Mouse (Mus musculus) ES-CJ7 (cell line): ENCODE data around the gene Lcn3.
"Not testable (repeated sequence)": the region's sequence is repeated elsewhere in the genome, so short reads cannot be mapped to it uniquely, and the experiment has no call there.

Experiments
- DNase-seq: peaks from one replicate; pipeline ENCODE4 v3.0.0; 2011; ENCODE audit warnings: low read depth, low spot score

Lcn3 gene

GRCm38 (mm10) chr2:25765269-25765668 lies at the start of gene Lcn3:
Gene Lcn3 (plus strand): TSS chr2:25765569.
- no peak for DNase-seq

GRCm38 (mm10) chr2:25717222-25717621 lies 48.1 kb upstream of the Lcn3 start:
- DNase-seq = no peak

GRCm38 (mm10) chr2:25733199-25733930 lies 32.0 kb upstream of the Lcn3 start:
- DNase-seq = no peak

GRCm38 (mm10) chr2:25736709-25737108 lies 28.7 kb upstream of the Lcn3 start, which contains the start of gene Obp2b:
Gene Obp2b (plus strand): TSS chr2:25737009.
- not testable (repeated sequence) for DNase-seq

GRCm38 (mm10) chr2:25741671-25742070 lies 23.7 kb upstream of the Lcn3 start:
- DNase-seq = no peak

GRCm38 (mm10) chr2:25754201-25754600 lies 11.2 kb upstream of the Lcn3 start:
- no peak for DNase-seq

GRCm38 (mm10) chr2:25758064-25758625 lies 7.2 kb upstream of the Lcn3 start:
- no peak for DNase-seq

GRCm38 (mm10) chr2:25767764-25768163 lies 2.4 kb downstream of the Lcn3 start:
- DNase-seq = no peak

GRCm38 (mm10) chr2:25773507-25773906 lies 8.1 kb downstream of the Lcn3 start:
- DNase-seq = no peak

GRCm38 (mm10) chr2:25774640-25775039 lies 9.3 kb downstream of the Lcn3 start:
- DNase-seq = no peak

GRCm38 (mm10) chr2:25775991-25776390 lies 10.6 kb downstream of the Lcn3 start:
- no peak for DNase-seq

- DNase-seq = no peak
Measured at GRCm38 (mm10) chr2:25776717-25777116, 11.3 kb downstream of the Lcn3 start, which contains the start of gene Lcn11. Gene Lcn11 (plus strand): TSS chr2:25777017.

- DNase-seq = no peak
Measured at GRCm38 (mm10) chr2:25779076-25779475, 13.7 kb downstream of the Lcn3 start.

- no peak for DNase-seq
Measured at GRCm38 (mm10) chr2:25780921-25781320, 15.6 kb downstream of the Lcn3 start.

- no peak for DNase-seq
Measured at GRCm38 (mm10) chr2:25781957-25782356, 16.6 kb downstream of the Lcn3 start, which contains the start of gene Gm13539. Gene Gm13539 (plus strand): TSS chr2:25782257.

- DNase-seq = no peak
Measured at GRCm38 (mm10) chr2:25785573-25786322, 20.4 kb downstream of the Lcn3 start.

- no peak for DNase-seq
Measured at GRCm38 (mm10) chr2:25789092-25789491, 23.7 kb downstream of the Lcn3 start.

- no peak for DNase-seq
Measured at GRCm38 (mm10) chr2:25797635-25798034, 32.3 kb downstream of the Lcn3 start.

GRCm38 (mm10) chr2:25798065-25798464 lies 32.7 kb downstream of the Lcn3 start:
- DNase-seq = no peak

GRCm38 (mm10) chr2:25811711-25812110 lies 46.3 kb downstream of the Lcn3 start:
- DNase-seq = no peak

- DNase-seq = peak; percentile 33
Measured at GRCm38 (mm10) chr2:25813364-25813763, 48.0 kb downstream of the Lcn3 start.

GRCm38 (mm10) chr2:25815748-25816147 lies 50.4 kb downstream of the Lcn3 start, which contains the start of gene Glt6d1:
Gene Glt6d1 (minus strand): TSS chr2:25815848.
- DNase-seq = not testable (repeated sequence)
